Mouse (Mus musculus) thymus, postnatal 36 days (tissue): ENCODE measurements at regions not wholly inside any gene's neighbourhood (a gene's known extent, or its start where the extent isn't known, plus 50 kb on each side); places are given as distances from the start of the nearest gene placed in this dataset.

Source experiments
- DNase-seq, 2 experiments: peaks; one replicate each; pipeline ENCODE4 v3.0.0; 2022; ENCODE audit warnings: mixed read lengths in 2 of 2

- DNase-seq = no peak
Observed at GRCm38 (mm10) chr2:33981321-33981720, 93.6 kb upstream of the Mvb12b start.

- no peak for DNase-seq
Observed at GRCm38 (mm10) chr2:33980884-33981283, 93.1 kb upstream of the Mvb12b start.

GRCm38 (mm10) chr2:33979276-33979675, 91.5 kb upstream of the Mvb12b start:
- no peak for DNase-seq

- no peak for DNase-seq
Observed at GRCm38 (mm10) chr2:33978550-33978949, 90.8 kb upstream of the Mvb12b start.

GRCm38 (mm10) chr2:33977576-33978352, 90.0 kb upstream of the Mvb12b start:
- no peak for DNase-seq

GRCm38 (mm10) chr2:33977151-33977550, 89.4 kb upstream of the Mvb12b start:
- no peak for DNase-seq

- DNase-seq = no peak
Observed at GRCm38 (mm10) chr2:33976183-33976582, 88.4 kb upstream of the Mvb12b start.

GRCm38 (mm10) chr2:33975423-33976127, 87.8 kb upstream of the Mvb12b start:
- DNase-seq = no peak

- DNase-seq = no peak
Observed at GRCm38 (mm10) chr2:33974737-33975422, 87.1 kb upstream of the Mvb12b start.

- no peak for DNase-seq
Observed at GRCm38 (mm10) chr2:33974031-33974430, 86.3 kb upstream of the Mvb12b start.

GRCm38 (mm10) chr2:33973213-33973834, 85.6 kb upstream of the Mvb12b start:
- DNase-seq = peak; percentile 77 to 81

GRCm38 (mm10) chr2:33966984-33967421, 79.3 kb upstream of the Mvb12b start:
- DNase-seq = no peak

GRCm38 (mm10) chr2:33966389-33966983, 78.7 kb upstream of the Mvb12b start:
- no peak for DNase-seq

GRCm38 (mm10) chr2:33964096-33964495, 76.3 kb upstream of the Mvb12b start:
- DNase-seq = no peak

- DNase-seq = no peak
Observed at GRCm38 (mm10) chr2:33962355-33963037, 74.8 kb upstream of the Mvb12b start.

- DNase-seq = no peak
Observed at GRCm38 (mm10) chr2:33961566-33961965, 73.8 kb upstream of the Mvb12b start.

GRCm38 (mm10) chr2:33957754-33958153, 70.0 kb upstream of the Mvb12b start:
- DNase-seq = peak; percentile 50 to 57

- peak; percentile 33 to 56 for DNase-seq
Observed at GRCm38 (mm10) chr2:33944301-33944700, 56.6 kb upstream of the Mvb12b start.

- DNase-seq = no peak
Observed at GRCm38 (mm10) chr2:33942085-33942484, 54.3 kb upstream of the Mvb12b start.

GRCm38 (mm10) chr2:33941316-33941715, 53.6 kb upstream of the Mvb12b start:
- DNase-seq = no peak

GRCm38 (mm10) chr2:33939836-33940235, 52.1 kb upstream of the Mvb12b start:
- DNase-seq = no peak
